Mouse (Mus musculus) ES-E14 (cell line): ENCODE data around the gene Cenpl. TPM values are rescaled to one million over a fixed set of nuclear protein-coding genes. Genes with fewer than 3 reads are reported as not detected.

Experiments
- DNase-seq: peaks from one replicate; pipeline ENCODE4 v3.0.0-alpha.2; 2013; ENCODE audit warnings: low read depth, low spot score
- H3K27ac ChIP-seq: 2 replicates; pipeline ENCODE4 v1.5.1; 2012; ENCODE audit warnings: low read depth, mild to moderate bottlenecking, low read length, moderate library complexity, mixed read lengths; ENCODE audit not compliant: poor library complexity, insufficient read depth, severe bottlenecking
- H3K36me3 ChIP-seq: 2 replicates; pipeline ENCODE4 v1.6.1; 2012; ENCODE audit warnings: mild to moderate bottlenecking, low read length, moderate library complexity, mixed read lengths; ENCODE audit not compliant: control insufficient read depth, poor library complexity, insufficient read depth, severe bottlenecking
- H3K4me1 ChIP-seq, 2 experiments: fragments of 150-350 bp in 1 of 2; sonication (generic) in 1 of 2; 2 replicates each; pipeline ENCODE4 v1.6.1; 2012; ENCODE audit warnings: low read length in 2 of 2, mild to moderate bottlenecking in 1 of 2, mixed read lengths in 1 of 2; ENCODE audit not compliant: control insufficient read depth in 2 of 2, insufficient read depth in 2 of 2, poor library complexity in 1 of 2
- H3K4me3 ChIP-seq, 2 experiments: fragments of 150-350 bp in 1 of 2; sonication (generic) in 1 of 2; 2 replicates each; pipeline ENCODE4 v1.5.1; 2012; ENCODE audit warnings: low read length in 2 of 2, low read depth in 1 of 2, mild to moderate bottlenecking in 1 of 2, mixed read lengths in 1 of 2; ENCODE audit not compliant: insufficient read depth in 1 of 2, poor library complexity in 1 of 2, severe bottlenecking in 1 of 2
- H3K9ac ChIP-seq: 2 replicates; pipeline ENCODE4 v1.6.1; 2012; ENCODE audit warnings: low read depth, mild to moderate bottlenecking, low read length, mixed read lengths; ENCODE audit not compliant: poor library complexity, insufficient read depth, severe bottlenecking
- H3K9me3 ChIP-seq: fragments of 150-350 bp; sonication (generic); 2 replicates; pipeline ENCODE4 v1.6.1; 2012; ENCODE audit warnings: low read depth, mild to moderate bottlenecking, low read length; ENCODE audit not compliant: control insufficient read depth, insufficient read depth
- CHD2 ChIP-seq: IDR thresholded peaks from 2 replicates; pipeline ENCODE4 v1.6.1; 2014; ENCODE audit warnings: mild to moderate bottlenecking, low read depth, low read length, inconsistent platforms
- HCFC1 ChIP-seq: IDR thresholded peaks from 2 replicates; pipeline ENCODE4 v1.6.1; 2012; ENCODE audit warnings: low read length, inconsistent platforms, borderline replicate concordance; ENCODE audit not compliant: insufficient read depth
- MAFK ChIP-seq: IDR thresholded peaks from 2 replicates; pipeline ENCODE4 v1.6.1; 2014; ENCODE audit warnings: mild to moderate bottlenecking, low read depth, low read length, inconsistent platforms; ENCODE audit not compliant: insufficient read depth
- ZC3H11A ChIP-seq: IDR thresholded peaks from 2 replicates; pipeline ENCODE4 v1.6.1; 2012; ENCODE audit warnings: low read depth, mild to moderate bottlenecking, inconsistent platforms, low read length, borderline replicate concordance
- ZNF384 ChIP-seq: IDR thresholded peaks from 2 replicates; pipeline ENCODE4 v1.6.1; 2012; ENCODE audit warnings: low read depth, low read length, inconsistent platforms
- in situ Hi-C, 2 experiments: fragments of 600-800 bp; cut with MboI; formaldehyde crosslinking; loops; one replicate each; pipeline ENCODE4 v1.15.1; 2025; ENCODE audit warnings: low sequenced_read_pairs in 2 of 2, inconsistent platforms in 1 of 2; ENCODE audit not compliant: unreplicated experiment in 2 of 2
- total RNA-seq: library from RNA; depleted of rRNA; stranded (reverse); fragments of 300-350 nt; gene quantifications from 2 replicates; pipeline ENCODE4 v1.2.3, GENCODE M21; 2012

Cenpl gene
- total RNA-seq, 1 experiment = 6.2 TPM

DNA sequence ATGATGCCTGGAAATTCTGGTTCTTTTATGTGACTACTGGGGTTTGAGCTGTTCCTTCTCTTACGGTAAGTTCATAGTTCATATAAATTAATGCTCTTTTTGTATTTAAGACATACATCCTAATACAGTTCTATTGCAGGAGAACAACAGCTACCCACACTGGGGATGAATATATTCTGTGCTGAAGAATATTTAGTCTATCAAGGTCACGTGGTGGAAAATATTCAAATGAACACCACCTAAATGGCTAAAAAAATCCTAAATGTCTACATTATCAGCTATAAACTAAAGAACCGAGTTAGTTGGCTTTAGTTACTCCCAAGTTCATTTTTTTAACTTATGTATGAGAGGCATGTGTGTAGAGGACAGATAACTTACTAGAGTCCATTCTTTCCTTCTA lies 40.5 kb upstream of the Cenpl start:
- peaks cover 7% of the 10 kb centered on the region for H3K36me3 ChIP-seq
- in situ Hi-C loops = no loop called here
- no peak overlapping the region for H3K27ac ChIP-seq

DNA sequence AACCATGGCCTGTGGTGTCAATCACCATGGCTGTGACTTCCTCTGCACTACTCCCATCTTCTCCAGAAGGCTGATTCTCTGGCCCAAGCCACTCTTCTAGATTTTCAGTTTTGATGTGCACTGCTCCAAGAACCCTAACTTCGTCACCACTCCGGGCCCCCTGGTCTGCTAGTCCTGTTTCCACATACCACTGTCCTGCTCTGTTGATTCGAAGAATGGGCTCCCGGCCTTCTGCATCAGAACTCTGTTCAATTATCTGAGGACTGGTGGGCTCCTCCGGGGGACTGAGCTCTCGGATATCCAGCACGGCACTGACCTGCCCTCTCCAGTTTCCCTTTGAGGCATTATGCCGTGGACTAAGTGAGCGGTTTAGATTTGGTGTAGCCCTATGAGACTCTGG lies 38.6 kb upstream of the Cenpl start:
- in situ Hi-C loops = no loop called here
- H3K27ac ChIP-seq = no peak overlapping the region
- no peak overlapping the region for H3K9ac ChIP-seq
- no peaks in the 10 kb centered on the region for H3K9me3 ChIP-seq
- TF ChIP-seq CHD2 = no peak
- no peak for TF ChIP-seq ZNF384
- no peak for TF ChIP-seq MAFK
- H3K4me3 ChIP-seq = no peak overlapping the region
- peaks cover 0 to 2% of the 10 kb centered on the region in 2 experiments; a peak in 1 of 4 replicates for H3K4me1 ChIP-seq
- DNase-seq = no peak
- peaks cover 23% of the 10 kb centered on the region for H3K36me3 ChIP-seq

More for the DNA sequence above, 40.5 kb upstream of the Cenpl start:
- no peaks in the 10 kb centered on the region for H3K9me3 ChIP-seq
- H3K9ac ChIP-seq = no peak overlapping the region; the same call in 1 of the 2 replicates
- no peak for TF ChIP-seq MAFK
- TF ChIP-seq HCFC1 = no peak
- TF ChIP-seq ZC3H11A = no peak
- no peak for TF ChIP-seq CHD2
- no peak for TF ChIP-seq ZNF384
- peaks cover 0 to 2% of the 10 kb centered on the region in 2 experiments; a peak in 1 of 4 replicates for H3K4me1 ChIP-seq
- no peak overlapping the region for H3K4me3 ChIP-seq
- DNase-seq = no peak

DNA sequence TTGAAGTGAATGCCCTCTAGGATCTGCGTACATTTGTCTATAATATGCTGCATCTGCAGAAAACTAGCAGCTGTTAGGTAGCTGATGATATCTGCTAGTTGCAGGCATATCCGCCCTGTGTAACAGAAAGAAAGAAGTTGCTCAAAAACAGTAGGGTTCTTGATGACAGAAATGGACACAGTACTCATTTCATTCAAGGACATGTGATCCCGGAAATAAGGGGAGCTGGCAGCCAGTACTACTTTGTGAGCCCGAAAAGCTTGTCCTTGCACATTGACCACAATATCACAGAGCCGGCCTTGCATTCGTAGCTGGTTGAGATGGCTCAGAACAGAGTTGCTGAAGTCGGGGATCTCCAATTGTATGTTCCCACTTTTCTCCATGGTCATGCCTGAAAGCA lies 38.2 kb upstream of the Cenpl start:
- no peak overlapping the region for H3K4me3 ChIP-seq
- H3K27ac ChIP-seq = no peak overlapping the region
- DNase-seq = no peak
- H3K9ac ChIP-seq = no peak overlapping the region
- H3K9me3 ChIP-seq = no peaks in the 10 kb centered on the region
- peaks cover 0 to 2% of the 10 kb centered on the region in 2 experiments; a peak in 1 of 4 replicates for H3K4me1 ChIP-seq
- peaks cover 25% of the 10 kb centered on the region for H3K36me3 ChIP-seq
- no peak for TF ChIP-seq CHD2
- no peak for TF ChIP-seq HCFC1
- TF ChIP-seq ZNF384 = no peak
- TF ChIP-seq MAFK = no peak
- TF ChIP-seq ZC3H11A = no peak
- in situ Hi-C loops = no loop called here

DNA sequence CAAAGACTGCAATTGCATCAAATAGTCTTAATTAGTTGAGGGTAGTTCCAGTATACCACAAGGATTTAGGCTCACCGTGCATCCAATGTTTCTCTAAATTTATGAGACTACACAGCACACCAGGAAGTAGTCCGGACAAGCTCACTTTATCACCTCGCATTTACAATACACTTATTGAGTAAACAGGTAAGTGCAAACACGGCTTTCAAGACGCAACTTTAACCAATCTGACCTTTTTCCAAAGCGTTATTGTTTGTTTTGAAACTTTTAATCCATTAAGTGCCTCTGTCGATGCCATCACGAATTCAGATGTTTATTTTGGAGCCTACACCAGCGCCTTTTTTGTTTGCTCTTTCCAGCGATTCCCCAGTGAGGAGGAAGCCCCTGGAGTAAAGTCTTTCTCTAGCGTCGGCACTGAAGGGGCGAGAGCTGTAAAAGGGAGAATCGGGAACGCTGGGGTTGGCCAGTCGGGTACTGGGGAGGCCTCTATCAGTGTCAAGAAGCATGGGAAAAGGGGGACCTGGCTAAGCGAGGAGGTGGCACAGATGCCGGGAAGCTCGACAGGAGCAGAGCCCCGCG lies 36.6 kb upstream of the Cenpl start:
- TF ChIP-seq ZC3H11A = no peak
- peaks cover 34% of the 10 kb centered on the region for H3K36me3 ChIP-seq
- DNase-seq = no peak
- H3K4me1 ChIP-seq = peaks cover 0 to 2% of the 10 kb centered on the region in 2 experiments; a peak in 1 of 4 replicates
- peak overlapping the region; percentile 97 for H3K9ac ChIP-seq
- H3K4me3 ChIP-seq = peak overlapping the region; percentile 67 to 98
- in situ Hi-C loops = no loop called here
- H3K9me3 ChIP-seq = no peaks in the 10 kb centered on the region
- peak overlapping the region; percentile 99 for H3K27ac ChIP-seq
